Mouse (Mus musculus): ENCODE data around the gene Mst1r.

DNA sequence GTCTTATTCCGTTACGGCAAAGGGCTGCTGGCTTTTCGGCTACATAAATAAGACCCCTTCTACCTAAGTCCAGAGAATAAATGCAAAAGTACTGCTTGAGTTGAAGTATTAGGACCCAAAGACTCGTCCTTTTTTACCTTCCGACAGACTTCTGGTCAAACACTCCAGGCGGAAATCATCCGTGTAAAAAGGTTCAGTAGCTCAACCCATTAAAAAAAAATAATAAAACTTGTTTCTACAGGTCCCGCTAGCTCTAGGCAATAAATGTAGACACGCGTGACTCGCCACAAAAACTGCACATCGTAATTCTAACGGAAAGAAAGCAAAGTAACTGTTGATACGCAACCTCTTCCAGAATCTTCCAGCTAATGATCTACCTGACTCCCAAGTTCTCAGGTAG is 33.5 kb upstream of the Mst1r start, which contains the start of gene Rbm6:
- TF ChIP-seq POLR2A (IDR thresholded peaks at IDR 0.05; ENCODE audit: extremely low read depth, insufficient read depth, low read length) (no peak), CTCF (IDR thresholded peaks at IDR 0.05; ENCODE audit: low read depth, low read length) (no peak)

Measured in liver, adult 2 months (tissue).